Mouse (Mus musculus) cerebellum, adult 2 months (tissue): ENCODE measurements around the gene Rps5.

Experiments used
- CTCF ChIP-seq: fragments of 200-500 bp; IDR thresholded peaks from 2 replicates; pipeline ENCODE4 v1.5.1; 2011; ENCODE audit warnings: low read depth, mild to moderate bottlenecking, control low read depth, low read length, moderate library complexity, borderline replicate concordance; ENCODE audit not compliant: insufficient read depth
- POLR2A ChIP-seq: fragments of 200-500 bp; IDR thresholded peaks from 2 replicates; pipeline ENCODE4 v1.6.1; 2011; ENCODE audit warnings: low read length, control low read depth, borderline replicate concordance; ENCODE audit not compliant: insufficient read depth

DNA sequence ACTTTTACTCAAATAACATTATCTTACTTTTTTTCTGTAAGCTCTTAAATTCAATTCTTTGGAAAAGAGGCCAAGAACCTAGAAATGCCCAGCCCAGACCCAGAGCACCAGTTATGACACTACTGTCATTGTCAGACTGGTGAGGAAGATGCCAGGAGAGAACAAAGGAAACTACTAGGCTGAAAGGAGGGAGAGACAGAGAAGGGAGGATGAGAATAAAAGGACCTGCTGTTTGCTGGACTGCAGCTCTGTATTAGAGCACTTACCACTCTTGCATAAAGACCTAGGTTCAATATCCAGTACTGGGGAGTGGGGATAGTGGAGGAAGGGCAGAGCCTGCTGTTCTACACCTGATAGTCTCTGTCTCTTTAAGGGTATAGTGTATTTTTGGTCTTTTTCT lies 42.1 kb upstream of the Rps5 start:
- TF ChIP-seq CTCF, result no peak
- no peak for TF ChIP-seq POLR2A
